Mouse (Mus musculus) midbrain, embryonic 11.5 days (tissue): ENCODE results near the gene Dstn. TPM values are rescaled to one million over a fixed set of nuclear protein-coding genes. Genes with fewer than 3 reads are reported as not detected.

Experiments
- ATAC-seq: fragments of 200-750 bp; cut with Nextera tagmentation; 2 replicates; pipeline ENCODE4 v1.8.0; 2017; ENCODE audit warnings: moderate TSS enrichment, moderate library complexity; ENCODE audit not compliant: low FRiP score
- DNase-seq: peaks from one replicate; pipeline ENCODE4 v3.0.0; 2015; ENCODE audit warnings: low spot score; ENCODE audit errors: missing footprints
- H3K27ac ChIP-seq: fragments of 300-500 bp; sonication (generic); 2 replicates; pipeline ENCODE4 v1.5.1; 2014; ENCODE audit warnings: low read depth, low read length
- H3K27me3 ChIP-seq: fragments of 300-500 bp; sonication (generic); 2 replicates; pipeline ENCODE4 v1.6.1; 2014; ENCODE audit warnings: mild to moderate bottlenecking, low read length, moderate library complexity, mixed read lengths; ENCODE audit not compliant: control insufficient read depth, insufficient read depth
- H3K36me3 ChIP-seq: fragments of 300-500 bp; sonication (generic); 2 replicates; pipeline ENCODE4 v1.6.1; 2014; ENCODE audit warnings: mild to moderate bottlenecking, low read length, moderate library complexity, mixed read lengths; ENCODE audit not compliant: control insufficient read depth, insufficient read depth
- H3K4me1 ChIP-seq: fragments of 300-500 bp; sonication (generic); 2 replicates; pipeline ENCODE4 v1.6.1; 2014; ENCODE audit warnings: low read length; ENCODE audit not compliant: control insufficient read depth, insufficient read depth
- H3K4me2 ChIP-seq: fragments of 300-500 bp; sonication (generic); 2 replicates; pipeline ENCODE4 v1.6.1; 2014; ENCODE audit warnings: mild to moderate bottlenecking, moderate library complexity
- H3K4me3 ChIP-seq: fragments of 300-500 bp; sonication (generic); 2 replicates; pipeline ENCODE4 v1.5.1; 2014; ENCODE audit warnings: low read depth, low read length
- H3K9ac ChIP-seq: fragments of 300-500 bp; sonication (generic); 2 replicates; pipeline ENCODE4 v1.6.1; 2014; ENCODE audit warnings: low read length
- H3K9me3 ChIP-seq: fragments of 300-500 bp; sonication (generic); 2 replicates; pipeline ENCODE4 v1.6.1; 2016; ENCODE audit warnings: low read length; ENCODE audit not compliant: control insufficient read depth
- WGBS: fragments of 180-500 bp; shearing (Covaris S2); extraction: QIAGEN DNeasy Blood & Tissue Kit; methylation state at CpG from one replicate; pipeline ENCODE4 v1.1.7; 2014; 5-methylcytosine and 5-hydroxymethylcytosine counted together
- polyA plus RNA-seq: library from polyadenylated mRNA; unstranded; fragments of >200 nt; fragmentation: Nextera tagmentation; extraction: Ambion mirVana; gene quantifications from 2 replicates; pipeline ENCODE4 v1.2.1, GENCODE M21; 2014

Gene Dstn
- polyA plus RNA-seq, result 426 and 436 TPM in 2 replicates

- Histone ChIP-seq H3K36me3 (no peaks in the 10 kb centered on the region), H3K4me2 (peak within 1 kb of the TSS; percentile 81), H3K4me3 (peak within 1 kb of the TSS; percentile 71), H3K4me1 (peaks cover 17% of the 10 kb centered on the region), H3K9ac (peak within 1 kb of the TSS; percentile 81), H3K27ac (peak within 1 kb of the TSS; percentile 88), H3K27me3 (no peaks in the 10 kb centered on the region), H3K9me3 (no peaks in the 10 kb centered on the region)
- peak; percentile 100 for DNase-seq
- peak; percentile 98 for ATAC-seq
- under 1% methylated on average over 71 of the region's 71 CpGs for WGBS
Measured at GRCm38 (mm10) chr2:143914760-143915599, at the start of gene Dstn. Gene Dstn, plus strand, starts transcription at chr2:143915320.

GRCm38 (mm10) chr2:143867326-143867725 lies 47.8 kb upstream of the Dstn start:
- H3K27ac ChIP-seq, result no peak overlapping the region
- WGBS, result 14% methylated on average over 6 of the region's 6 CpGs
- H3K9ac ChIP-seq, result no peak overlapping the region

GRCm38 (mm10) chr2:143870936-143871688 lies 44.0 kb upstream of the Dstn start:
- Histone ChIP-seq H3K4me3 (no peak overlapping the region), H3K4me1 (no peaks in the 10 kb centered on the region), H3K9me3 (no peaks in the 10 kb centered on the region), H3K9ac (no peak overlapping the region), H3K27me3 (peaks cover 2% of the 10 kb centered on the region; the same call in 1 of the 2 replicates), H3K36me3 (no peaks in the 10 kb centered on the region), H3K4me2 (no peak overlapping the region), H3K27ac (no peak overlapping the region)
- DNase-seq (no peak), ATAC-seq (no peak)
- WGBS, result 74% methylated on average over 10 of the region's 10 CpGs

More at GRCm38 (mm10) chr2:143867326-143867725, 47.8 kb upstream of the Dstn start:
- no peaks in the 10 kb centered on the region for H3K9me3 ChIP-seq
- no peaks in the 10 kb centered on the region for H3K36me3 ChIP-seq
- ATAC-seq (peak; percentile 52), DNase-seq (peak; percentile 89)
- H3K4me2 ChIP-seq, result no peak overlapping the region
- H3K4me1 ChIP-seq, result peaks cover 6% of the 10 kb centered on the region; the same call in 1 of the 2 replicates
- no peak overlapping the region for H3K4me3 ChIP-seq
- H3K27me3 ChIP-seq, result peaks cover 12% of the 10 kb centered on the region

DNA sequence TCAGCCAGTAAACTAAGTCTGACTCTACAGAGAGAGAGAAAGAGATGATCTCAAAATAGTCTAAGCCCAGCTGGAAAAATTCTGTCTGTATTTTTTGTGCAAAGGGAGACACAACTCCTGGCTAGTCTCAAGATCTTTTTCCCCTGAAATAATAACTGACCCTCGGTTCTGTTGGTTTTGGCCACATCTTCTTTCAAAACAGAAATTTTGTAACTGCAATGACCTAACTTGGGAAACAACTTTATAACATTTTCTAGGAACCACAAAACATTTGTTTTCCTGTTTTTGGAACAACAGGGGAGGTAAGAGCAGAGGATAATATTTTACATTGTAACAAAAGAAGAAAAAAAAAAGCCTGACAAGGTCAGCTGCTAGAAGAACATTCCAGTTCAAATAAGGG lies 39.1 kb upstream of the Dstn start:
- no peaks in the 10 kb centered on the region for H3K4me1 ChIP-seq
- ATAC-seq, result no peak
- no peaks in the 10 kb centered on the region for H3K27me3 ChIP-seq
- no peak for DNase-seq
- no peak overlapping the region for H3K4me3 ChIP-seq
- no peak overlapping the region for H3K4me2 ChIP-seq
- H3K9me3 ChIP-seq, result no peaks in the 10 kb centered on the region
- WGBS, result 77% methylated on average over 1 of the region's 1 CpGs
- H3K36me3 ChIP-seq, result no peaks in the 10 kb centered on the region
- H3K9ac ChIP-seq, result no peak overlapping the region
- no peak overlapping the region for H3K27ac ChIP-seq

DNA sequence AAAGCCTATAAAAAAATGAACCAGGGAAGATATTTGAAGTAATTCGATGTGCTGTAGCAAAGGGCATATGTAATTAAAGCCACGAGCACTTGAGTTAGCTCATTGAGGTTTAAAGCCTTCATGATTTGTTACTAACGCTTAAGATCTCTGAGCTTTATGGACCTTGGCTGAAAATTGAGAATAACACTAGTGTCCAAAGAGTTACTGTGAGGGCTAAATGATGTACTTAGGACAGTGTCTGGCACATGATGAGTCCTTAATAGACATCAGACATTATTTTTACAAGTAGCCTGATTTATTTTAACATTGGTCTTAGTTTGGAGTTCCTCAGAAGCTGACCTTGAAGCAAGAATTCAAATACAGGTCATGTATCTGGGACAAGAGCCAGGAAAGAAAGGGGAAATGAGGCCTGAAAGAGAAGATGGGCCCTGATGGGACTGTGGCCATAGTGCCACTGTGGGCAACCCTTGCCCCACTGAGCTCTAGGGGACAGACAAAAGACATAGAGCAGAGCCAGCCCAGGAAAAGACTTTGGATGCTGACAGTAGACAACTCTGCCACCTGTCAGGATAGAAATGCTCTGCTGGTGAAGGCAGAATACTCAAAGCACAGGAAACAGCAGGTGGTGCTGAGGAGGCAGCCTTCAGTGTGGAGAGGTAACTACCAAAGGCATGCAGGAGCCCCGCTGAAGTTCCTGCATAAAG lies 38.0 kb upstream of the Dstn start:
- DNase-seq (no peak), ATAC-seq (no peak)
- Histone ChIP-seq H3K9me3 (no peaks in the 10 kb centered on the region), H3K36me3 (no peaks in the 10 kb centered on the region), H3K27me3 (no peaks in the 10 kb centered on the region), H3K27ac (no peak overlapping the region), H3K9ac (no peak overlapping the region), H3K4me3 (no peak overlapping the region), H3K4me2 (no peak overlapping the region), H3K4me1 (no peaks in the 10 kb centered on the region)
- 73% methylated on average over 4 of the region's 4 CpGs for WGBS

- Histone ChIP-seq H3K4me3 (no peak overlapping the region), H3K4me1 (no peaks in the 10 kb centered on the region), H3K9ac (no peak overlapping the region), H3K36me3 (no peaks in the 10 kb centered on the region), H3K27me3 (no peaks in the 10 kb centered on the region), H3K4me2 (no peak overlapping the region), H3K27ac (no peak overlapping the region), H3K9me3 (no peaks in the 10 kb centered on the region)
- DNase-seq (no peak), ATAC-seq (no peak)
- WGBS, result 86% methylated on average over 6 of the region's 6 CpGs
Measured at GRCm38 (mm10) chr2:143879311-143879710, 35.8 kb upstream of the Dstn start.

DNA sequence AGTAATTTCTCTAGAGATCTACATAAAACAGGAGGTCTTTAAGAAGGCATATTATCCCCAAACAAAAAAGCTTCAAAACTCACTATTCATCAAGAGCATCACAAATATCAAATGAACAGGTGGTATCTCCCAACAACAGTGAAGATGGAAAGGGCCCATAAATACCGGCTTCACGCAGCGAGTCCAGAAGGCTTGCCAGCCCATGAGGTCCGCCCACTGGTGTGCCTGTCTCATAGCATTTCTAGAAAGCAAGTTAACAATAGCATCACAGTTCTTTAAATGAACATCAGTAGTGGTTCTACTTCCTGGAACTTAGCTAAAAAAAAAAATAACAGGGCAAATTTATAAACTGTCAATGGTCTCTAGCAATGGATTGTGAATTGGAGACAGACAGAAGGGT lies 33.1 kb upstream of the Dstn start:
- WGBS, result 92% methylated on average over 4 of the region's 4 CpGs
- no peak overlapping the region for H3K4me2 ChIP-seq
- no peaks in the 10 kb centered on the region for H3K9me3 ChIP-seq
- no peaks in the 10 kb centered on the region for H3K4me1 ChIP-seq
- H3K9ac ChIP-seq, result no peak overlapping the region
- H3K4me3 ChIP-seq, result no peak overlapping the region
- no peak for ATAC-seq
- H3K36me3 ChIP-seq, result no peaks in the 10 kb centered on the region
- no peak for DNase-seq
- no peaks in the 10 kb centered on the region for H3K27me3 ChIP-seq
- H3K27ac ChIP-seq, result no peak overlapping the region

- H3K4me3 ChIP-seq, result no peak overlapping the region
- H3K36me3 ChIP-seq, result no peaks in the 10 kb centered on the region
- no peaks in the 10 kb centered on the region for H3K27me3 ChIP-seq
- H3K9me3 ChIP-seq, result no peaks in the 10 kb centered on the region
- H3K4me2 ChIP-seq, result no peak overlapping the region
- WGBS, result 88% methylated on average over 10 of the region's 10 CpGs
- no peaks in the 10 kb centered on the region for H3K4me1 ChIP-seq
- DNase-seq (peak; percentile 17), ATAC-seq (no peak)
- no peak overlapping the region for H3K9ac ChIP-seq
- no peak overlapping the region for H3K27ac ChIP-seq
Measured at GRCm38 (mm10) chr2:143882606-143883288, 32.4 kb upstream of the Dstn start.
